Mouse (Mus musculus) spleen, adult 12 weeks (tissue): ENCODE data around the gene Bsn.

Experiments used
- DNase-seq: peaks from one replicate; pipeline ENCODE4 v3.0.0; 2022; ENCODE audit warnings: low spot score

Gene Bsn

GRCm38 (mm10) chr9:108123916-108124315, 66.3 kb downstream of the Bsn start:
- no peak for DNase-seq

- no peak for DNase-seq
These were observed 68.8 kb downstream of the Bsn start for GRCm38 (mm10) chr9:108121170-108121969.

- DNase-seq: no peak
These were observed 69.5 kb downstream of the Bsn start for GRCm38 (mm10) chr9:108120671-108121070.

DNA sequence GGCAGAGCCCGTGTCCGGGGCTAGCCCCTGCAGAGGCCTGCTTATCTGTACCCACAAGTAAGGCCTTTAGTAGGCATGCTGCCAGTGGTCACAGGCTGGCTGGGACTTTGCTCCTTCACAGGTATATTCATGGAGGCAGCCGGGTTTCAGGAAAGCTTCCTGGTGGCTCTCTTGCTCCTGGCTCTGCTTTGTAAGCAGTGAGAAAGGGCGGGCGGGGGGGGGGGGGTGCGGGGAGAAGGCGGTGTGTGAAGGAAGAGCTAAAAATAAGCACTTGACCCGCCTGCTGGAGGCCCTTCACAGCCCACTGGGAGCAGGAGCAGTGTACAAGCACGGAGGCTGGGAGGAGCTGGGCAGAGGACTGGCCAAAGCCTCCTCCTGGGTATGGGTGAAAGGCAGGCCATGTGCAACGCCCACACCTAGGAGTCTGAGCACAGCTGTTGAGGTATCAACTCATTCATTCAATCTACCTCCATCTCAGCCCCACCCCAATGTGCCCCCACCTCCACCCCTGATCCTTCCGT, 70.2 kb downstream of the Bsn start:
- DNase-seq: no peak

DNA sequence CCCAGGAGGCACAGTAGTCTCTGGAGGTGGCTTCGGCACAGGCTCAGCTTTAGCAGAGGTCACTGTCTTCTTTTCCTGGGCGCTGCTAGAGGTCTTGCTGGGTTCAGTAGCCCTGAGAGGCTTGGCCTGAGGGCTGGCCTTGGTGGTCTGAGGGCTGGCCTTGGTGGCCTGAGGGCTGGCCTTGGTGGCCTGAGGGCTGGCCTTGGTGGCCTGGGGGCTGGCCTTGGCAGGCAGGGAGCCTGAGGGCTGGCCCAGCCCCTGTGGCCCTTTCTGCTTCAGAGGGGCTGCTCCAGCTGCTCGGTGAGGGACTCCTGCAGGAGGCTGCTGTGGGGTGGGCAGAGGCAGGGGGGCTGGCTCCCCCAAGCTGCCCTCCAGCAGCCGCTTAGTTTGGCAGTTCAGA, 73.0 kb downstream of the Bsn start:
- DNase-seq: no peak

DNA sequence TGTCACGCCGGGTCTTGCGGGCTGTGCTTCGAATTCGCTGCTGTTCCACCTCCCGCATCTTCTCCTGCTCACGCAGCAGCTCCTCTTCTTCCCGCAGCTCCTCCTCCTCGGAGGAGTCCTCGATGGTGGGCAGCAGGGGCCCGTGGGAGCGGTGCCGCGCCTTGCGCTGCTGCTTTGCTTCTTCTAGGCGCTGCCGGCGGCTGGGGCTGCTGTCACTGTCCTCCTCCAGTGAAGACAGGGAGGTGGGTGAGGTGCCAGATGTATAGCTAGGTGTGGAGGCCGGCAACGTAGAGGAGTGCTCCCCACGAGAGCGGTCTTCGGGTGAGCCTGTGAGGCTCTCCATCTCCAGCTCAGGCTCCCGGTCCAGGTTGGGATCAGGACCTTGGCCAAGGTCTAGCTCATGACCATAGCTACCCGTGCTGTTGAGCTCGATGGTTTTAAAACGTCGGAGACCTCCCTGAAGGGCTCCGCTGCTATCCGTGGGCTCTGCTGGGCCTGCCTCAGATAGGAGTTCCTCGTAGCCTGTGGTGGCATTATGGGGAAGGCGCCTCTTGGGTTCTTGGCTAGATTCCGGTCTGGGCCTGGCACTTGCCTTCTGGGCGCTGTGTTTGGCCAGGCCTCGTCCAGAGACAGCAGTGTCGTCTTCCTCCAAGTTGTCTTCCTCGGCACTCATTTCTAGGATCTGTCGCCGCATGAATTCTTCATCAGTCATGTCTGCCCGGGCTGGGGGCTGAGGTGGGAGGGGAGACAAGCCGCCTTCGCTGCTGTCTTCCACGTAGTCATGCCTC, 74.7 kb downstream of the Bsn start:
- no peak for DNase-seq

DNA sequence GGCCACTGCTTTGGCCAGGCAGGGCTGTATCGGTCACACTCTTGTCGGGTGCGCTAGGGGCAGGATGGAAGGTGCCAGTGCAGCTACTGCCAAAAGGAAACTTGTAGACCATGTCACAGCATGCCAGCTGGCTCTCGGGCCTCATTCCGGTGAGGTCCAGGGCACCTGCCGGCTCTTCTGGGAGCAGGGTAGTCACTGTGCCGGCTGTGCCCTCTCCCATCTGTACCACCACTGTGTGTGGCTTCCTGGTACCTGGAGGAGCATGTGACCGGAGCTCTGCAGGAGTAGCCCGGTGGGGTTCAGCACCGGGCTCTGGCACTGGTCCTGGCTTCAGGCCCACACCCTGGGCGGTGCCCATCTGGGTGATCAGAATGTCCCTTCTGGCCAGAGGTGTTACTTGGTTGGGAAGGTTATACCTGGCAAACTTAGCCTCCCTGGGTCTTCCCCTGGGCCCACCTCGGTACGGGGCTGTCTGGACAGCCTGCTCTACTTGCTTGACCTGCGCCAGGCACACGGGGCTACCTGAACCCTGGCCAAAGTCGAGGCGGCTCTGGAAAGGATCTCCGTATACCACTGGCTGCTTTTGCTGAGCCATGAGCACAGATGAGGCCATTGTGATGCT, 77.4 kb downstream of the Bsn start:
- no peak for DNase-seq

- DNase-seq: no peak
These were observed 78.5 kb downstream of the Bsn start for GRCm38 (mm10) chr9:108111593-108112121.

GRCm38 (mm10) chr9:108111101-108111592, 79.0 kb downstream of the Bsn start:
- DNase-seq: no peak

- no peak for DNase-seq
These were observed 80.0 kb downstream of the Bsn start for GRCm38 (mm10) chr9:108110160-108110559.

DNA sequence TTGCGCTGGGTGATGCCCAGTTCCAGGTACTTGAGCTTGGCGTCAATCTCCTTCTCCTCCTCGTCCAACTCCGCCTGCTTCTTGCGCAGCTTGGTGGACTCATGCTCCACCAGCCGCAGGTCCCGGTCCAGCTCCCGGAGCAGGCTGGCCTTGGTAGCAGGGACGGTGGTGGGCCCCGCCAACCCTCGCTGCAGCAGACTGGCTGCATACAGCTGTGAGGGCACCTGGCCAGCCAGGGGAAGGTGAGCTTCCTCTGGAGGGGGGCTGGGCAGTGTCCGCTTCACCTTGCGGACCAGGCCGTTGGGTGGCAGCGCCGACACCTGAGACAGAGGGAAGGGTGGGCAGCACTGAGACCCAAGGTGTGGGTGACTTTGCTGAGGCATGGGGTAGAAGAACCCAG, 82.3 kb downstream of the Bsn start:
- DNase-seq: no peak

DNA sequence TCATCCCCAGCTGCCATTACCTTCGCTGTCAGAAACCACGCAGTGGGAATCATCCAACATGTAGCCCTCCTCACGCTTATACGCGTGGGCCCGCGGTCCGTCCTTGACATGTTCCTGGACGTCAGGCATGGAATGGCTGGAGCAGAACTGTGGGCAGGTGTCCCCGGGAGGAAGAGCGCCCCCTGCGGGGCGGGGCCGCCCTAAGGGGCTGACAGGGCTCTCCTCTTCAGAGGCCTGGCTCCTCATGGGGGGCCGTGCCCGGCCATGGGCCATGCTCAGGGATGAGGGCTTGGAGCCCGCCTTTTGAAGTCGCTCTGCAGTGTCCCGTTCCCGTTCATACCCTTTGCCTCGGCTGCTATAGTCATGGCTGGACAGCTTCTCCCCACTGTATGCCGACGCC, 84.1 kb downstream of the Bsn start:
- DNase-seq: no peak

- DNase-seq: no peak
These were observed 84.7 kb downstream of the Bsn start for GRCm38 (mm10) chr9:108105549-108105863.

- no peak for DNase-seq
These were observed 85.2 kb downstream of the Bsn start for GRCm38 (mm10) chr9:108104766-108105548.

DNA sequence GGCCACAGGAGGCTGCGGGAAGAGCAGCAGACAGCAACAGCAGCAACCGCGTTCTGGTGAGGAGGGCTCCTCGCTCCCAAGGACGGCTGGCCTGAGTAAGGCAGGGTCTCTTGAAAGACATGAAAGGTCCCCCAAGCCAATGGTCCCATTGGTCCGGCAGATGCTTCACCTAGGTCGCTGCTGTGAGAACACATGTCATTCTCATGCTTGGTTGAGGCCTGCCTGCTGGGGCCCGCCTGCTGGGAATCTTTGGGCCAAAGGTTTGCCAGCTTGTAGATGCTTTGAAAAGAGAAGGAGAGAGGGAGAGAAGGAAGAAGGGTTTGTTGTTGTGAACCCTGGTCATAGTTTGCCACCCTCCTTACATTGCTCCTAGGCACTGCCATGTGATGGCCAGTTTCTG, 90.6 kb downstream of the Bsn start:
- no peak for DNase-seq

GRCm38 (mm10) chr9:108095949-108096712, 94.1 kb downstream of the Bsn start:
- no peak for DNase-seq

DNA sequence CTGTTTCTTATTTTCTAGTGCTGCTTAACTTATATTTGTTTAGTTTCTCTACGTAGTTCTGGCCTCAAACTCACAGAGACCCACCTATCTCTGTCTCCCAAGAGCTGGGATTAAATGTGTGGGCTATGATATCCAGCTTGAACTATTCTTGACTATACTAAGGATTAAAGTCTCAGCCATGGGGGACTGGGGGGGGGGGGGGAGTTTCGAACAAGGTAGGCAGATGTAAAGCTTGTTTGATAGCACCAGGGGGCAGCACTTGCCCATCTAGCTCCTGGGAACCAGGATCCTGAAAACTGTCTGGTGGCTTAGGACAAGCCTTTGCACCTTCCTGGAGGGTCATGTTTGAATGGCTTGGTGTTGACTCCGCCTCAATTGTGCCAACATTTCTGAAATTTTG, 94.7 kb downstream of the Bsn start:
- DNase-seq: peak; percentile 56

DNA sequence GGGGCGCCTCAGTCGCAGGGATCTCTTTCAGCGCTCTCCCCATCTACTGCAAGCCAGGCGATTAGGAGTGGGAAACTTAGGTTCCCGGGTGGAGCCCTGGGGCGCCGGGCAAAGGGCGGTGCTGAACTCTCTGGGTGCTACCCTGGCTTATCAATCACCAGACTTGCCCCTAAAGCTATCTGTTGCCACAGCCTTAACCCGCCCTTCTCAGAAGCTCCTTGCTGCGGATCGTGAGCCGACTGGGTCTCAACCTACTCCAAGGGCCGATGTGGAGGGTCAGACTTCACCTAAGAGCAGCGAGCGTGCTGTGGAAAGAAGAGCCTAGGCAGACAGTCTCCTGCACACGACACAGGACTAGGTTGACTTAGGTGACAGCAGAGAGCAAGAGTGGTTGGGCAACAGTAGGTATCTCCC, 95.2 kb downstream of the Bsn start:
- DNase-seq: peak; percentile 77

GRCm38 (mm10) chr9:108094184-108094941, 95.8 kb downstream of the Bsn start, which contains the start of gene Apeh:
Apeh (minus strand) TSS chr9:108094606.
- DNase-seq: peak; percentile 98

DNA sequence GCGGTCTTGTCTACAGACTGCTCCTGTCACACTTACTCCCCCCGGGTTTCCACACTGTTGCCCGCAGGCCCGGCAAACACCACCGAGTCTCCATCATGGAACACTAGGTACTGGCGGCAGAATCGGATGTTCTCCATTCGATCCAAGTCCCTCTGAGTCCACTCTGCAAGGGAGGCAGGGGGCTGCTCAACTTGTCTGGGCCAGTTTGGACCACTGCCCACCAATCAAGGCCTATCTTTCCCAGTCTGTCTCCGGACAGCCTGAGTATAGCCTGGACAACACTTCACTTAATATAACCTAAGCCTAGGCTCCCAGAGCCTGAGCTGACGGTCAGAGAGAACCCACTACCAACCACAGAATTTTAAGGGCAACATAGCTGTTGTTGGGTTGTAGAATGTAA, 96.6 kb downstream of the Bsn start:
- no peak for DNase-seq
